Mouse (Mus musculus): ENCODE results near the gene Vwde.

Vwde gene

DNA sequence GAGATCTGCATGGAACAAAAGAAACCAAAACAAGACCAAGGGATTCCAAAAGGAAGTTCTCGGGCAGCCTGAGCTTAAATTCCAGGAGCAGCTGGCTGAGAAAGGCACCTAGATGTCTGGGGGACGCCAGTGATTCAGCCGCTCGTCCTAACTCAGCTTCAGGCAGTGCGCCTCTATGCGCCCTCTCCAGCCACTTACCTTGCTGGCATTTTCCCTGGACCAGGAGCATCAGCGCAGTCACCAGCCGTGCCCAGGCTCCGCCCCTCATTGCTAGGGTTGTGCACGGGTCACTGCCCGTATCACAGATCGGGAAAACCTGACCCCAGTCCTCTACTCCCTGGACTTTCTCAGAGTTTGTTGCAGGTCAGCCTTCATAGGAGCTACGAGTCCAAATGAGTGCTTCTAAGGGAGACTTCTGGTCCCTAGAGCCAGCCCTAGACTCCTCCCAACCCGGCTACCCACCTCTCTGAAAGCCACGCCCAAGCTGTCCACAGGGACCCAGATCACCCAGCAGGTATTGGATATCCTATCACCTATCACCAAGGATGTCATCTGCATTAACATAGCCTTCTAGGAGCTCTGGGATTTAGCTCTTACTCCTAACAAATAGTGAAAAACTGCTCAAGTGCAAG lies at the start of gene Vwde:
Gene Vwde, minus strand, starts transcription at position 370 of the 632 bp plus-strand sequence.
- DNase-seq: no peak

DNA sequence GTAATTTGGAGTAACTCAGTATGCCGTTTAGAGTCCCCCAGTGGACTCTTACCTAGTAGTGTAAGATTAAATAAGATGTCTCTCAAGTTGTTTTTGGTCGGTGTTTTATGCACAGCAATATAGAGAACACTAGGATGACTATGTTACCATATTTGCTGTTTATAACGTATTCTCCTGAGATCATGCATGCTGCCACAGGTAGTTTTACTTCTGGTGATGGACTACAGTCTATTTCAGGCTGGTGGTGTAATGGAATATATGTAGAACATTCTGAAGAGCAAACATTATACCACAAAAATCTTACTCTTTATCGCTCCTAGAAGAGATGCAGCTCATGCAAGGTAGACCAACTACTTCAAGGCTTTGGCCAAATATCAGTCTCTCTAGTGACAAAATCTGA lies 30.6 kb upstream of the Vwde start:
- DNase-seq: no peak

DNA sequence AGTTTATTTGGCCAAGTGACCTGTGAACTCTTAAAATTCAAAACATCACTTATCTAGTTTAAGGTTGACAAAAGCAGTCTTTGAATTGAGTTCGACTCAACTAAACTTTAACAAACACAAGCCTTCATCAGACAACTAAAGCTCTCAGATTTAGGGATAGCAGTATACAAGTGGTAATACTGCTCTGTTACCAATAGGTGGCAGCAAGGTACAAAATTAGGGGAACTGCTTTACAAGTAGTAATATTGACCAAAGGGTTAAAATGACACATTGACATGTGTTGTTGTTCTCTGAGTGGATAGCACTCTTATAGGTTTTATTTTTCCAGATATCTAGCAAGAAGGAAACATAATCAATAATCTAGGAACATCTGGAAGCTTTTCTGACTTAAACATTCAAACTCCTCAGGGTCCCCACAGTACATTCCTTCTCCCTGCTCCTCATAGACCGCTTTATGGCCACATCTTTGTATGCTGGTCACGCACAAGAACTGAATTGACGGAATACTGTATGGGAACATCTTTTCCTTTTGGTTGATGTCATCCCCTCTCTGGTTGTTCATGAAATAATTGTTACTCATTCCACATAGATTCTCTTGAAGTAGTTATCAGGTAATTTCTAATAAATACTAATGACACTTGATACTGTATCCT lies 23.7 kb upstream of the Vwde start:
- no peak for DNase-seq

DNA sequence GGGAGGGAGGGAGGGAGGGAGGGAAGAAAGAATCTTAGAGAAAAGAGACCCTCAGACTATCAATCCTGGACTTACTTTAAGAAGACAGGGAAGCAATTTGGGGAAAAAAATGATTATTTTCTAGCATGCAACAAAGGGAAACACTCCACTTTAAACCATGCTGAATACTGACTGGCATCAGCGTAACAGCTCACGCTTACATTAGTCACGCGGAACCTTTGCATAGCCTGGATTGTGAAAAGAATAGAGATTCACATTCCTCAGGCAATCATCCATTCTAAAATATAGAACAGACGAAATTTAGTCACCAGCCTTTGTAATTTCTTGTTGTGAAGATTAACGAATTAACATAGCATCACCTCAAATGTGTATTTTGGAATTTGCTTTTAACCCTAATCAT lies 18.6 kb downstream of the Vwde start:
- no peak for DNase-seq

DNA sequence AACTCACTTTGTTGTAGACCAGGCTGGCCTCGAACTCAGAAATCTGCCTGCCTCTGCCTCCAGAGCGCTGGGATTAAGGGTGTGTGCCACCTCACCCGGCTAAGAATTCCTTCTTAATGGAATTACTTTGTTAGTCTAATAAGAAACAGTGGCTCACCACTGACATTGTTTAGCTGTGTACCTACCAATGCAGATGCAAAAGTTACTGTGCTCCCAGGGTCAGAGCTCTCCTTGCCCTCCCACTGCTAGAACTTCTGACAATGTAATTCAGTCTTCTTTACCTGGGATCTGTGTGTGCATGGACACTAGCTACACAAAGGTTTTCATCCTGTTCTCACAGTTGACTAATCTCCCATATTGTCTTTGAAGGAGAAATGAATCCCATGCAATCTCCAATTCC lies 27.3 kb downstream of the Vwde start:
- DNase-seq: no peak

DNA sequence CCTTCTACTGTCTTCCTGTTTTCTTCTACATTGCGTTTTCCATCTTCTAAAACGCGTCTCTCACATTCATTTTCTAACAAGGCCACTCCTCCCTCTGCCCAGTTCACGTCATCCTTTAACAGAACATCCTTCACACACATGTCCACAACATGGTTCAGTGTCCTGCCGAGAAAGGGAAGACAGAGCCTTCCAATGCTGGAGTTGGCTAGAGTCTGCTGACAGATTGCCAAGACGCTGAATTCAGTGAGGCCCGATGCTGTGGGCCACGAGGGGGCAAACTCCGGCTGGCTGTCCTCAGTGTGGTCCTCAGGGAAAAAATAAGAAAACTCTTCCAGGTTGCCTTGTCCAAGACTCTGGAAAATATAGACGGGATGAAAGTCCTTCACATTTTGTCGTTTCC lies 37.9 kb downstream of the Vwde start:
- no peak for DNase-seq

DNA sequence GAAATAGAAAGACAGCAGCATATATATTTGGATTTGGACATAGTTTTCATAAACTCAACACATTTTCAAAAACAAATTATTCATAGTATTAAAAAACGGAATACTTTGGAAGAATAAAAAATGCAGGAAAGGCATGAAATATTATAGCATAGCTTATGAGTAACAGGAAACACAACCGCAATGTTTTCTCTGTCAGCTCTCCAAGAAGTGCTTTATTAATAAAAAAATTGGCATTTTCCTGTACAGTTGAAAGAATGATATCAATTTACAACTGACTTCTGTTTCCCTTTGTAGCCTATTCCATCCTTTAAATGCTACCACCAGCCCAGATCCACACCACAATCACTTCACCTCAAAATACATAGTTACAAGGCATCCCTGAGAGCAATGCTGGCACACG lies 44.7 kb downstream of the Vwde start:
- DNase-seq: no peak

DNA sequence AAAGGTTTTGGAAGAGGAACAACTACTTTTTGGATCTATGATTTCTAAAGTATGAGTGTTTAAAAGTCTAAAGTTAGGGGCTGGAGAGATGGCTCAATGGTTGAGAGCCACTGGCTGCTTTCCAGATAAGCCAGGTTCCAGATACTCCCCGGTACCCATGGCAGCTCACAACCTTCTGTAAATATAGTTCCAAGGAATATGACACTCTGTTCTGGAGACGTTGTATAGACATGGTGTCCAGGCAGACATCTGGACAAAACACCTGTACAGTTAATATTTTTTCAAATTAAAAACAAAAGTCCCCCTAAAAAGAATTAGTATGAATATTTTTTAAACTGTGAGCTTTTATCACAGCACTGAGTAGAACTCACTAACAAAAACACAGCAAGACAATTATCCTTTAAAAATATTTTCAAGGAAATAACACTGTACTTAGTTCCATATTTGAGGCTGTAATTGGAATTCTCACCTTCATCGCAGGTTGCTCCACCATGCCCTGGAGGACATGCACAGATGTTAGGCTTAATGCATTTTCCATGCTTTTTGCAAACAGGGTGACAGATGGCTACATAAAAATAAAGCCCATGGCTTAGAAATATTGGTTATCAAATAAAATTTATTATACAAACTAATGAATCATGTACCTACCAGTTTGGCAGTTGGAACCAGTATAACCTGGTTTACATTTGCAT lies 55.2 kb downstream of the Vwde start:
- DNase-seq: no peak

DNA sequence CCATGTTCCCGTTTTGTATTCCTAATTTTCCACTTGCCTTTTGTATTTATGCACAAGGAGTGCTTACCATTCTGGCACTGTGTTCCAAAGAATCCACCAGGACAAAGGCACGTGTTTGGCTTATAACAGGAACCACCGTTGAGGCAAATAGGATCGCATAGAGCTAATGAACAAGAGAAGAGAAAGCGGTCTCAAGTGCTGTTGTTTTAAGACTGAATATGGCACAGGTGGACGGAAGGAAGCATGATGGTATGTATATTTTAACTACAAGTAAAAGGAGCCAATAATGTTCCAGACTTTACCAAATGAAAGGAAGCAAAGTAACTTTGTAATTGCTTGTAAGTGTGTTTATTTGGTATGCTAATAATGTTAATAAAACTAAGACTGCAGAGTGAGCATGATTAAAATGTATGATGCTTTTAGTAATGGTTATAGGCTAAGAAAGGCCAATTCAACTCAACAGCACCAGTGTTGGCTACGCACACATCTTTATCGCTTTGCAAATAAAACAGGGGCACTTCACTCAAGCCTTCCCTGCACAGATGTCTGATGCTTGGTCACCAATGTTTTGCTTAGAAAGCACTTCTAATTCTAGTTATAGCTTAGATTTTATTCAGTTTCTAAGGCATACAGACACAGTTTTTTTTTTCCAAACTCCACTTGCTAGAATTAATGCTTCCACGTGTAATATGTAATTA lies 58.4 kb downstream of the Vwde start:
- DNase-seq: no peak

DNA sequence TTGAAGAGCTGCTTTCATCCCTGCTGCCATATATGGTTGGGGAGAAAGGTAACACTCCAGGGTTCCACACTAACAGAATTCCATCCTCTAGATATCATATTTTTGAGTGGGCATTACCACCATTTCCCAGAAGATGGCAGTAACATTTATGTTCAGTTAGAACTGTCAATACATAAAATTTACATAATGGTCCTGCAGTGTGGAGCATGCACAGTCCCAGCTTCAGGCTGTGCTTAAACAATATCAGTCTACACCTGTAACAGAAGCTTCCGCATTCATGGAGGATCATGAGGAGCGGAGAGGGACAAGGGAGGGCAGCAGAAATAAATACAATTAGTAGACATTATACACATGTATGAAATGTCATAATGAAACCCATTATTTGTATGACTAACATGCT lies 65.3 kb downstream of the Vwde start:
- DNase-seq: no peak

DNA sequence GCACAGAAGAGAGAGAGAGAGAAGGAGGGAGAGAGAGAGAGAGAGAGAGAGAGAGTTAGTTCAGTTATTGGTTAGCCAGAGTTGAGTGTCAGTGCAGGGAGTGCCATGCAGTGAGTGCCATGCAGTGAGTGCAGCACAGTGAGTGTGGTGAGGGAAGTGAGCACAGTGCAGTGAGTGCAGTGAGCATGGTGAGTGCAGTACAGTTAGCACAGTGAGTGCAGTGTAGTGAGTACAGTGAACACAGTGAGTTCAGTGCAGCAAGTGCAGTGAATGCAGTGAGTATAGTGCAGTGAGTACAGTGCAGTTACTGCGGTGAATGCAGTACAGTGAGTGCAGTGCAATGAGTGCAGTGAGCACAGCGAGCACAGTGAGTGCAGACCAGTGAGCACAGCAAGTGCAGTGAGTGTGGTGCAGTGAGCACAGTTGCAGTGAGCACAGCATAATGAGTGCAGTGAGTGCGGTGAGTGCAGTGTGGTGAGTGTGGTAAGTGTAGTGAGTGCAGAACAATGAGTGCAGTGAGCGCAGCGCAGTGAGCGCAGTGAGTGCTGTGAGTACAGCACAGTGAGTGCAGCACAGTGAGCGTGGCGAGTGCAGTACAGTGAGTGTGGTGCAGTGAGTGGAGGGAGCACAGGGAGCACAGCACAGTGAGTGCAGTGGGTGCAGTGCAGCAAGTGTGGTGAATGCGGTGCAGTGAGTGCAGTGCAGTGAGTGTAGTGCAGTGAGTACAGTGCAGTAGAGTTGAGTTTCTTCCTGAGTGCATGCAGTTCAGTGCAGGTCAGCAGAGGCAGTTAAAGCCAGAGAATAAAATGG lies 70.7 kb downstream of the Vwde start:
- no peak for DNase-seq

DNA sequence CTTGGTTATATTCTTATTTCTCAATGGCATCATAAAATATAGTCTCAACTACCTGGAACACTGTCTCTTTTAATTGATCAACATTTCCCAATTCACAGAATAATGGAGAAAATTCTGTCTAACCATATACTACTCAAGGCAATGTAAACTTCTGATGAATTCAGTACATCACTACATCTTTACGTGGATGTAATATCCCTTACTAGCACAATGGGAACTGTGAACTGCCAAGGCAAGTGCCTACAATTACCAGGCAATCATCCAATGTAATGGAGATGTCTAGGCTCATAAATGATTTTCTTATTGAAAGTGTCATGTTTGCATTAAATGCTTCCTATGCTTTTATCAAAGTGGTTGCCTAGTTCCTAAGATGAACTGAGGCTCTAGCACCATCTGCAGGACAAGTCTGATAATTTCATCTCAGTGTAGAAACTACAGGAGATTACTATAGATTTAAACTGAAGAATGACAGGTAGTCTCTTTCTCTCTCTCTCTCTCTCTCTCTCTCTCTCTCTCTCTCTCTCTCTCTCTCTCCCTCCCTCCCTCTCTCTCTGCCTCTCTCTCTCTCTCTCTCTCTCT lies 72.6 kb downstream of the Vwde start:
- peak; percentile 43 for DNase-seq

DNA sequence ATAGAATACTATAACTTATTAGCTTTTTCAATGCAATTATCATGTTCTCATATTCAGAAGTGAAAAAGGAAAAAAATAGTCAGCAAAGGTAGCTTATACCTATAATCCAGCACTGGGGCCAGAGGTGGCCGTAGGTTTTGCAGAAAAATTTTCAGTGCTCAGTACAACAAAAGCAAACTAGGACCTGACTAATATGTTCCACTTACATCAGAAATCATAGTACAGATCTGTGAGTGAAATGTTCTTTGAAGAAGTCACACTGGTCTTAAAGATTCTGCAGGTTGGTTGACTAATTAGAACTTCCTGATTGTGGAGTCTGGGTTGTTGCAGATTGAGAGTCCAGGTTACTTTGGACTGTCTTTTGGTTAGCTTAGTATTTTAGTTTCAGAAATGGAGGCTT lies 87.5 kb downstream of the Vwde start:
- DNase-seq: no peak

DNA sequence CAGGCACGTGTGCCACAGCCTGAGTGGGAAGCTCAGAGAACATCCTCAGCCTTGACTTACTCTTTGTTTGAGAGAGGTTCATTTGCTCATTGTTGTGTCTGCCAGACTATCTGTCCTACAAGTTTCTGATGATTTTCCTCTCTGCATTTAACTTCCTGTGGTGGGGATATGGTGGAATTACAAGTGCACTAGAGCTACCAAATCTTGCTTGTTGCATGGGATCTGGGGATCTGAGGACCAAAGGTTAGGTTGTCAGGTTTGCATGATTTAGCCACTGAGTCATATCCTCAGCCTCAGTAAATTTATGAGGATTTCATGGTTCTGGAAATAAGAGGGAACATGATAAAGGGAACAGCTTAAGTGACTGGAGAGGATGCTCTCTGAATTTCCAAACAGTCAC lies 116.1 kb downstream of the Vwde start:
- no peak for DNase-seq

Data from right cerebral cortex, postnatal 4 days (tissue).